Mouse (Mus musculus) hindbrain, embryonic 14.5 days (tissue): Measurements from ENCODE around the gene Pard3b. TPM values are rescaled to one million over a fixed set of nuclear protein-coding genes. Genes with fewer than 3 reads are reported as not detected.

Experiments
- ATAC-seq: fragments of 200-750 bp; cut with Nextera tagmentation; 2 replicates; pipeline ENCODE4 v1.8.0; 2017; ENCODE audit warnings: moderate number of reproducible peaks, mild to moderate bottlenecking, moderate TSS enrichment, moderate library complexity; ENCODE audit not compliant: low FRiP score
- DNase-seq: peaks from one replicate; pipeline ENCODE4 v3.0.0-alpha.2; 2015; ENCODE audit warnings: low spot score
- H3K27ac ChIP-seq: fragments of 300-500 bp; sonication (generic); 2 replicates; pipeline ENCODE4 v1.5.1; 2014; ENCODE audit warnings: mild to moderate bottlenecking, moderate library complexity
- H3K27me3 ChIP-seq: fragments of 300-500 bp; sonication (generic); 2 replicates; pipeline ENCODE4 v1.6.1; 2014; ENCODE audit warnings: mild to moderate bottlenecking, low read length, mixed read lengths; ENCODE audit not compliant: control insufficient read depth, insufficient read depth
- H3K36me3 ChIP-seq: fragments of 300-500 bp; sonication (generic); replicated peaks from 2 replicates; pipeline ENCODE4 v1.6.1; 2014; ENCODE audit not compliant: control insufficient read depth, insufficient read depth
- H3K4me1 ChIP-seq: fragments of 300-500 bp; sonication (generic); replicated peaks from 2 replicates; pipeline ENCODE4 v1.6.1; 2014; ENCODE audit warnings: antibody characterized with exemption, low read length, mixed read lengths; ENCODE audit not compliant: control insufficient read depth, insufficient read depth
- H3K4me2 ChIP-seq: fragments of 300-500 bp; sonication (generic); replicated peaks from 2 replicates; pipeline ENCODE4 v1.6.1; 2014; ENCODE audit warnings: mild to moderate bottlenecking, moderate library complexity
- H3K4me3 ChIP-seq: fragments of 300-500 bp; sonication (generic); replicated peaks from 2 replicates; pipeline ENCODE4 v1.5.1; 2014; ENCODE audit warnings: mild to moderate bottlenecking, low read length
- H3K9ac ChIP-seq: fragments of 300-500 bp; sonication (generic); 2 replicates; pipeline ENCODE4 v1.6.1; 2014
- H3K9me3 ChIP-seq: fragments of 300-500 bp; sonication (generic); 2 replicates; pipeline ENCODE4 v1.6.1; 2016; ENCODE audit warnings: low read length; ENCODE audit not compliant: control insufficient read depth
- WGBS: fragments of 180-500 bp; shearing (Covaris S2); extraction: QIAGEN DNeasy Blood & Tissue Kit; methylation state at CpG from one replicate; pipeline ENCODE4 v1.1.7; 2014; 5-methylcytosine and 5-hydroxymethylcytosine counted together
- polyA plus RNA-seq: library from polyadenylated mRNA; unstranded; fragments of >200 nt; fragmentation: Nextera tagmentation; extraction: Ambion mirVana; gene quantifications from 2 replicates; pipeline ENCODE4 v1.2.1, GENCODE M21; 2014

Gene Pard3b
- polyA plus RNA-seq, 1 experiment from 2014 or later = 12.3 TPM

GRCm38 (mm10) chr1:61729654-61730053 is 91.0 kb downstream of the Pard3b start:
- no peak for ATAC-seq
- no peak overlapping the region for H3K9ac ChIP-seq
- no peak overlapping the region for H3K27ac ChIP-seq

DNA sequence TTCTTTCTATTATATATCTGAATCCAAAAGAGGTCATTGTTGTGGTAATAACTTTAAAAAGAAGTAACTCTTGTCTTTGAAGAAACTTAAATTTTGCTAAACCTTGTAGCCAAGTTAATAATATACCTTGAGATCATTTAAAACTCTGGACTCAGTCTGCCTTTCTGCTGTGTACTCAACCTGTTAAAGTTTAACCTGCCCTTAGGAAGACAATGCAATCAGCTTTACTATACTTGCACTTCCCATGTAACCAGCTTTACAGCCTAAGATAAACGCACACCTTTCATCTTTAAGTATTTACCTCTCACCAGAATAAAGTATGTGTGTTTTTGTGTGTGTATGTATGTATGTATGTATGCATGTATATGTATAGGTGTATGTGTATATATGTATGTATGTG is 97.9 kb downstream of the Pard3b start:
- Histone ChIP-seq H3K4me3 (no peak overlapping the region), H3K36me3 (no peaks in the 10 kb centered on the region), H3K4me2 (no peak overlapping the region), H3K27ac (no peak overlapping the region), H3K9ac (no peak overlapping the region), H3K9me3 (no peaks in the 10 kb centered on the region), H3K4me1 (no peaks in the 10 kb centered on the region), H3K27me3 (no peaks in the 10 kb centered on the region)
- 80% methylated on average over 1 of the region's 1 CpGs for WGBS
- no peak for ATAC-seq
- no peak for DNase-seq

More at GRCm38 (mm10) chr1:61729654-61730053, 91.0 kb downstream of the Pard3b start:
- 78% methylated on average over 4 of the region's 4 CpGs for WGBS
- Histone ChIP-seq H3K4me2 (no peak overlapping the region), H3K27me3 (no peaks in the 10 kb centered on the region), H3K36me3 (no peaks in the 10 kb centered on the region), H3K4me1 (no peaks in the 10 kb centered on the region), H3K4me3 (no peak overlapping the region), H3K9me3 (no peaks in the 10 kb centered on the region)
- DNase-seq = no peak

- no peak for ATAC-seq
- DNase-seq = no peak
- Histone ChIP-seq H3K27me3 (no peaks in the 10 kb centered on the region), H3K4me3 (no peak overlapping the region), H3K4me2 (no peak overlapping the region), H3K4me1 (no peaks in the 10 kb centered on the region), H3K9ac (no peak overlapping the region), H3K27ac (no peak overlapping the region), H3K36me3 (no peaks in the 10 kb centered on the region), H3K9me3 (no peaks in the 10 kb centered on the region)
These were observed 104.2 kb downstream of the Pard3b start for GRCm38 (mm10) chr1:61742831-61743230.

GRCm38 (mm10) chr1:61747481-61747880 is 108.9 kb downstream of the Pard3b start:
- no peaks in the 10 kb centered on the region for H3K27me3 ChIP-seq
- no peak for DNase-seq
- no peak overlapping the region for H3K4me3 ChIP-seq
- no peak for ATAC-seq
- H3K9ac ChIP-seq = no peak overlapping the region
- H3K9me3 ChIP-seq = no peaks in the 10 kb centered on the region
- no peak overlapping the region for H3K4me2 ChIP-seq
- H3K4me1 ChIP-seq = no peaks in the 10 kb centered on the region
- no peak overlapping the region for H3K27ac ChIP-seq
- no peaks in the 10 kb centered on the region for H3K36me3 ChIP-seq

GRCm38 (mm10) chr1:61751008-61751407 is 112.4 kb downstream of the Pard3b start:
- Histone ChIP-seq H3K27me3 (no peaks in the 10 kb centered on the region), H3K9ac (no peak overlapping the region), H3K27ac (no peak overlapping the region), H3K4me1 (no peaks in the 10 kb centered on the region), H3K36me3 (no peaks in the 10 kb centered on the region), H3K9me3 (0 out of 2 replicates have a peak, but pooled peaks cover 3% of the 10 kb centered on the region), H3K4me3 (no peak overlapping the region), H3K4me2 (no peak overlapping the region)
- WGBS = 97% methylated on average over 1 of the region's 1 CpGs
- DNase-seq (no peak), ATAC-seq (no peak)

DNA sequence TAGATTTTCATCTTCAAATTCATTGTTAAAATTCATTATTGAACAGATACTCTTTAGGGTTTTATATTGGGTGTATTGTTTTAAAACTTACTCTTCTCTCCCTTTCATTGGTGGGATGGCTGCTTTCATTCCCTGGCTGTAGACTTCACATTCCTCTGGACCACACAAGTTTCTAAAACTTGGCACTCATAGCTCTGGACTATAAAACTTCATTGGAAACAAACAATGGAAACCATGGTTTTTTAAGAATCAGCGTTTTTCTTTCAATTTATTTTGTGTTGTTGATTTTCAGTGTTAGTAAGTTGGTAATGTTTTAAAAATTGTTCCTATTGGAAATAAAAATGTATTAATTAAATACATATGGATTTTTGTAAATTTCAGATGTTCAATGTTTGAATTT is 118.1 kb downstream of the Pard3b start:
- 86% methylated on average over 1 of the region's 1 CpGs for WGBS
- no peak for DNase-seq

GRCm38 (mm10) chr1:61771213-61771612 is 132.6 kb downstream of the Pard3b start:
- Histone ChIP-seq H3K4me3 (no peak overlapping the region), H3K27me3 (no peaks in the 10 kb centered on the region), H3K9ac (no peak overlapping the region), H3K9me3 (no peaks in the 10 kb centered on the region), H3K4me2 (no peak overlapping the region), H3K36me3 (no peaks in the 10 kb centered on the region), H3K27ac (no peak overlapping the region), H3K4me1 (no peaks in the 10 kb centered on the region)
- ATAC-seq (no peak), DNase-seq (peak; percentile 79)

More for the DNA sequence above, 118.1 kb downstream of the Pard3b start:
- no peak for ATAC-seq
- H3K36me3 ChIP-seq = no peaks in the 10 kb centered on the region
- H3K9me3 ChIP-seq = 0 out of 2 replicates have a peak, but pooled peaks cover 3% of the 10 kb centered on the region
- no peak overlapping the region for H3K4me3 ChIP-seq
- H3K9ac ChIP-seq = no peak overlapping the region
- no peaks in the 10 kb centered on the region for H3K4me1 ChIP-seq
- no peaks in the 10 kb centered on the region for H3K27me3 ChIP-seq
- no peak overlapping the region for H3K4me2 ChIP-seq
- no peak overlapping the region for H3K27ac ChIP-seq

- no peaks in the 10 kb centered on the region for H3K27me3 ChIP-seq
- no peaks in the 10 kb centered on the region for H3K4me1 ChIP-seq
- H3K27ac ChIP-seq = no peak overlapping the region
- no peak for DNase-seq
- H3K9me3 ChIP-seq = no peaks in the 10 kb centered on the region
- no peak overlapping the region for H3K4me3 ChIP-seq
- H3K4me2 ChIP-seq = no peak overlapping the region
- ATAC-seq = no peak
- no peak overlapping the region for H3K9ac ChIP-seq
- H3K36me3 ChIP-seq = no peaks in the 10 kb centered on the region
These were observed 140.1 kb downstream of the Pard3b start for GRCm38 (mm10) chr1:61778731-61779130.

GRCm38 (mm10) chr1:61779906-61780305 is 141.3 kb downstream of the Pard3b start:
- H3K9ac ChIP-seq = no peak overlapping the region
- no peak overlapping the region for H3K27ac ChIP-seq
- WGBS = 51% methylated on average over 5 of the region's 5 CpGs
- no peak overlapping the region for H3K4me2 ChIP-seq
- no peak for DNase-seq
- H3K4me3 ChIP-seq = no peak overlapping the region
- H3K4me1 ChIP-seq = no peaks in the 10 kb centered on the region
- no peaks in the 10 kb centered on the region for H3K36me3 ChIP-seq
- ATAC-seq = no peak
- H3K9me3 ChIP-seq = no peaks in the 10 kb centered on the region
- no peaks in the 10 kb centered on the region for H3K27me3 ChIP-seq

- H3K9me3 ChIP-seq = 0 out of 2 replicates have a peak, but pooled peaks cover 4% of the 10 kb centered on the region
- no peaks in the 10 kb centered on the region for H3K4me1 ChIP-seq
- no peak overlapping the region for H3K27ac ChIP-seq
- DNase-seq = no peak
- H3K4me2 ChIP-seq = no peak overlapping the region
- H3K9ac ChIP-seq = no peak overlapping the region
- no peak overlapping the region for H3K4me3 ChIP-seq
- no peaks in the 10 kb centered on the region for H3K36me3 ChIP-seq
- no peaks in the 10 kb centered on the region for H3K27me3 ChIP-seq
- ATAC-seq = no peak
- WGBS = 63% methylated on average over 5 of the region's 5 CpGs
These were observed 157.7 kb downstream of the Pard3b start for GRCm38 (mm10) chr1:61796296-61796695.
